Comparison of ENCODE assay signal across 8 mouse cellular contexts in the genomic region with DNA sequence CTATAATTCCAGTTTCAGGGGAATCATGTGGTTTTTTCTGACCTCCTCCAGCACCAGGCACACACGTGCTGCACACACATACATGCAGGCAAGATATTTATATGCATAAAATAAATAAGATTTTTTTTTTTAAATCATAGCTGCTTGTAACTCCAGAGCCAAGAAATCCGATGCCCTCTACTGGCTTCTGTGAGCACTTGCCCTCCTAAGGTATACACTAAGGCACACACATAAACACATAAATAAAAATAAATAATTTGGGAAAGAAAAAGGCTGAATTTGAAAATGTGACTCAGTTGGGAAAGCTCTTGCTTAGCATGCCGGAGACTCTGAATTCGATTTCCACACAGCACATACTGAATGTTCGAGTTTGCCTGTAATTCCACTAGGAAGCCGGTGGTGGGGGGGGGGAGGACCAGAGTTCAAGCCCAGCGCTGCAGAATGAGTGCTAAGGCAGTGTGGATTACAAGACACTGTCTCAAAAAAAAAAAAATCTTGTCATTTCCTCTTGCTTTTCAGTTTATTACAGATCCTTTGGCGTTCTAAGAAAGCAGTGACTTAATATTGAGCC. TPM values are rescaled to one million over a fixed set of nuclear protein-coding genes. Genes with fewer than 3 reads are reported as not detected.
DNase-seq lines count a peak whose midpoint lies in the region; ATAC-seq and TF ChIP-seq lines count a peak whose summit lies in the region.

No protein-coding gene starts in this region.

- TF ChIP-seq CTCF in MEL (IDR thresholded peaks at IDR 0.05 in 2 of 3, conservative IDR thresholded peaks at IDR 0.05 in 1 of 3; ENCODE audit: control insufficient read depth in 1 of 3, insufficient read depth in 1 of 3, low read depth in 2 of 3, low read length in 3 of 3, poor library complexity in 1 of 3, severe bottlenecking in 1 of 3), result peak in 2 of 3 experiments; percentile 22 to 43; a peak in 3 of 6 replicates

- peak overlapping the region; percentile 65 for H3K4me2 ChIP-seq in heart, embryonic 15.5 days

- H3K4me1 ChIP-seq in heart, embryonic 15.5 days (replicated peaks), result peaks cover 8% of the 10 kb centered on the region; the same call in 1 of the 2 replicates
- peaks cover 17 to 21% of the 10 kb centered on the region in 2 experiments for H3K4me1 ChIP-seq in MEL (ENCODE audit: control insufficient read depth in 1 of 2, insufficient read depth in 2 of 2, low read length in 2 of 2)

- no peaks in the 10 kb centered on the region for H3K9me3 ChIP-seq in heart, embryonic 15.5 days (replicated peaks)
- no peaks in the 10 kb centered on the region for H3K9me3 ChIP-seq in MEL (replicated peaks; ENCODE audit: insufficient read depth, low read length)

- H3K36me3 ChIP-seq in heart, embryonic 15.5 days, result peaks cover 23% of the 10 kb centered on the region
- peaks cover 11 to 41% of the 10 kb centered on the region in 2 experiments for H3K36me3 ChIP-seq in MEL (ENCODE audit: control insufficient read depth in 1 of 2, insufficient read depth in 2 of 2, low read length in 2 of 2)

- no peaks in the 10 kb centered on the region for H3K27me3 ChIP-seq in heart, embryonic 15.5 days
- no peaks in the 10 kb centered on the region for H3K27me3 ChIP-seq in MEL (ENCODE audit: control insufficient read depth in 1 of 2, insufficient read depth in 2 of 2, low read length in 2 of 2)

- TF ChIP-seq POLR2A in MEL (IDR thresholded peaks at IDR 0.05; ENCODE audit: control insufficient read depth in 1 of 2, insufficient read depth in 1 of 2, low read depth in 1 of 2, low read length in 2 of 2, poor library complexity in 1 of 2), result no peak

- TF ChIP-seq RAD21 in MEL (IDR thresholded peaks at IDR 0.05; ENCODE audit: low read depth, low read length), result no peak

- H3K79me2 ChIP-seq in MEL (ENCODE audit: control insufficient read depth, insufficient read depth, low read length, poor library complexity), result peaks cover 21% of the 10 kb centered on the region

- intact Hi-C loops in left cerebral cortex, postnatal 25 days (cut with DNase I), result loop anchor here (1.0 kb wide), 1 partner anchor 11 kb away; the partner anchor contains the start of gene Ero1l

- no peak for DNase-seq in heart, adult 9 months (ENCODE audit: low spot score in 2 of 2)
- DNase-seq in MEL (ENCODE audit: low read depth, low spot score), result peak; percentile 72
- DNase-seq in forelimb bud, embryonic 11.5 days (ENCODE audit: low read depth, low spot score), result peak; percentile 11
- no peak for DNase-seq in layer of hippocampus, adult 8-10 months (ENCODE audit: low spot score in 2 of 2)
- no peak for DNase-seq in yolk sac, embryonic 10.5 days (ENCODE audit: low spot score)
- DNase-seq in left cerebral cortex, postnatal 25 days (ENCODE audit: low spot score in 2 of 2), result no peak

- peak overlapping the region; percentile 37; the same call in 1 of the 2 replicates for H3K9ac ChIP-seq in heart, embryonic 15.5 days
- H3K9ac ChIP-seq in MEL (ENCODE audit: control insufficient read depth, low read depth, low read length, poor library complexity, severe bottlenecking), result peak overlapping the region; percentile 56

- ATAC-seq in heart, embryonic 15.5 days (replicated peaks; ENCODE audit: insufficient number of reproducible peaks, insufficient read depth, low FRiP score, low read depth), result peak; percentile 13; the same call in 1 of the 2 replicates
- ATAC-seq in megakaryocyte progenitor cell, adult 5-6 weeks (replicated peaks; ENCODE audit: poor library complexity), result peak; percentile 22

- WGBS in heart, embryonic 15.5 days, result 12% methylated on average over 8 of the region's 8 CpGs

- H3K27ac ChIP-seq in heart, embryonic 15.5 days, result peak overlapping the region; percentile 33; the same call in 1 of the 2 replicates
- peak overlapping the region; percentile 87 for H3K27ac ChIP-seq in MEL (ENCODE audit: control insufficient read depth, low read depth, low read length)

- H3K4me3 ChIP-seq in heart, embryonic 15.5 days, result peak overlapping the region; percentile 76
- H3K4me3 ChIP-seq in MEL (ENCODE audit: control insufficient read depth in 1 of 2, insufficient read depth in 1 of 2, low read depth in 2 of 2, low read length in 2 of 2), result peak overlapping the region; percentile 35 to 46

- TF ChIP-seq EP300 in MEL (IDR thresholded peaks at IDR 0.05; ENCODE audit: low read depth in 1 of 2, low read length in 2 of 2), result no peak

TF ChIP-seq in MEL, 35 proteins besides CTCF, POLR2A, EP300 and RAD21:
- no peak for TF ChIP-seq E2F4 (IDR thresholded peaks at IDR 0.05; ENCODE audit: borderline replicate concordance, low read depth, low read length)
- TF ChIP-seq ELF1 (IDR thresholded peaks at IDR 0.05; ENCODE audit: low read depth, low read length), result no peak
- no peak for TF ChIP-seq KAT2A (conservative IDR thresholded peaks at IDR 0.05; ENCODE audit: low read depth, low read length)
- TF ChIP-seq SIN3A (IDR thresholded peaks at IDR 0.05; ENCODE audit: low read length), result no peak
- no peak for TF ChIP-seq MYB (IDR thresholded peaks at IDR 0.05; ENCODE audit: low read depth, low read length)
- TF ChIP-seq ZKSCAN1 (IDR thresholded peaks at IDR 0.05; ENCODE audit: low read depth, low read length), result no peak
- no peak for TF ChIP-seq JUND (IDR thresholded peaks at IDR 0.05; ENCODE audit: low read depth, low read length)
- no peak for TF ChIP-seq TCF12 (IDR thresholded peaks at IDR 0.05; ENCODE audit: low read depth, low read length)
- no peak for TF ChIP-seq ZMIZ1 (IDR thresholded peaks at IDR 0.05; ENCODE audit: low read depth, low read length)
- peak; percentile 63; the same call in 1 of the 2 replicates for TF ChIP-seq MYC (IDR thresholded peaks at IDR 0.05; ENCODE audit: low read depth, low read length)
- peak; percentile 83 for TF ChIP-seq ZNF384 (IDR thresholded peaks at IDR 0.05; ENCODE audit: low read depth, low read length)
- no peak for TF ChIP-seq POLR2AphosphoS2 (IDR thresholded peaks at IDR 0.05; ENCODE audit: low read length)

RNA-seq across cellular contexts. Expression of gene Psmc6, which starts 0.5 kb away (rescaled TPM):
- 104 and 117 TPM in 2 replicates for polyA plus RNA-seq in heart, embryonic 15.5 days (2015; fragmentation: Nextera tagmentation; extraction: Ambion mirVana)
- total RNA-seq in MEL (2012; rRNA removed), result 125 and 156 TPM in 2 replicates
- 100 to 1,000 TPM; 208 to 270 TPM for polyA plus RNA-seq in MEL (2012; ENCODE audit: insufficient read depth in 1 of 2, insufficient read length in 2 of 2, low read depth in 1 of 2, low replicate concordance in 2 of 2, missing spikeins in 1 of 2)
- total RNA-seq in megakaryocyte progenitor cell, adult 5-6 weeks (2015), result 158 and 168 TPM in 2 replicates
- total RNA-seq in megakaryocyte progenitor cell, adult 5-6 weeks (2017), result 186 and 238 TPM in 2 replicates
- 100 to 1,000 TPM in 2 of 4 experiments, 10 to 100 TPM in 2; 89.8 to 117 (median 99.8) TPM for total RNA-seq in layer of hippocampus, adult 8-10 months (2022)
- 10 to 100 TPM; 93.0 to 97.0 TPM for total RNA-seq in left cerebral cortex, postnatal 25 days (2021)

RNA-seq across cellular contexts. Expression of gene Ero1l, which starts 10.5 kb away (rescaled TPM):
- 28.6 and 35.2 TPM in 2 replicates for polyA plus RNA-seq in heart, embryonic 15.5 days (2015; fragmentation: Nextera tagmentation; extraction: Ambion mirVana)
- 42.0 and 95.6 TPM in 2 replicates for total RNA-seq in MEL (2012; rRNA removed)
- polyA plus RNA-seq in MEL (2012; ENCODE audit: insufficient read depth in 1 of 2, insufficient read length in 2 of 2, low read depth in 1 of 2, low replicate concordance in 2 of 2, missing spikeins in 1 of 2), result 100 to 1,000 TPM; 114 to 273 TPM
- 137 and 148 TPM in 2 replicates for total RNA-seq in megakaryocyte progenitor cell, adult 5-6 weeks (2015)
- total RNA-seq in megakaryocyte progenitor cell, adult 5-6 weeks (2017), result 72.8 and 86.0 TPM in 2 replicates
- 10 to 100 TPM; 34.2 to 47.1 (median 40.2) TPM for total RNA-seq in layer of hippocampus, adult 8-10 months (2022)
- 10 to 100 TPM; 46.6 to 47.1 TPM for total RNA-seq in left cerebral cortex, postnatal 25 days (2021)

RNA-seq across cellular contexts. Expression of gene Styx, which starts 21.8 kb away (rescaled TPM):
- 58.8 and 61.1 TPM in 2 replicates for polyA plus RNA-seq in heart, embryonic 15.5 days (2015; fragmentation: Nextera tagmentation; extraction: Ambion mirVana)
- total RNA-seq in MEL (2012; rRNA removed), result 18.0 and 19.9 TPM in 2 replicates
- polyA plus RNA-seq in MEL (2012; ENCODE audit: insufficient read depth in 1 of 2, insufficient read length in 2 of 2, low read depth in 1 of 2, low replicate concordance in 2 of 2, missing spikeins in 1 of 2), result 10 to 100 TPM in 1 of 2 experiments, not detected in 1; 27.2 TPM
- total RNA-seq in megakaryocyte progenitor cell, adult 5-6 weeks (2015), result 44.6 and 51.5 TPM in 2 replicates
- total RNA-seq in megakaryocyte progenitor cell, adult 5-6 weeks (2017), result 18.7 and 19.7 TPM in 2 replicates
- 10 to 100 TPM; 17.1 to 21.6 (median 18.6) TPM for total RNA-seq in layer of hippocampus, adult 8-10 months (2022)
- 10 to 100 TPM; 12.6 to 18.4 TPM for total RNA-seq in left cerebral cortex, postnatal 25 days (2021)

Comparison
In these comparisons a context has a peak if more than half of its experiments do, and no peak if none do; other contexts are left out.
1. DNase-seq: peak in MEL (single experiment) and forelimb bud, embryonic 11.5 days (single experiment); none in heart, adult 9 months (0 of 2), layer of hippocampus, adult 8-10 months (0 of 2), yolk sac, embryonic 10.5 days (single experiment) and left cerebral cortex, postnatal 25 days (0 of 2).